Mouse (Mus musculus) hindbrain, embryonic 14.5 days (tissue): ENCODE data around the gene Prr3. TPM values are rescaled to one million over a fixed set of nuclear protein-coding genes. Genes with fewer than 3 reads are reported as not detected.
"Not testable (repeated sequence)": the region's sequence is repeated elsewhere in the genome, so short reads cannot be mapped to it uniquely, and the experiment has no call there.

Experiments
- ATAC-seq: fragments of 200-750 bp; cut with Nextera tagmentation; 2 replicates; pipeline ENCODE4 v1.8.0; 2017; ENCODE audit warnings: moderate number of reproducible peaks, mild to moderate bottlenecking, moderate TSS enrichment, moderate library complexity; ENCODE audit not compliant: low FRiP score
- DNase-seq: peaks from one replicate; pipeline ENCODE4 v3.0.0-alpha.2; 2015; ENCODE audit warnings: low spot score
- H3K27ac ChIP-seq: fragments of 300-500 bp; sonication (generic); 2 replicates; pipeline ENCODE4 v1.5.1; 2014; ENCODE audit warnings: mild to moderate bottlenecking, moderate library complexity
- H3K27me3 ChIP-seq: fragments of 300-500 bp; sonication (generic); 2 replicates; pipeline ENCODE4 v1.6.1; 2014; ENCODE audit warnings: mild to moderate bottlenecking, low read length, mixed read lengths; ENCODE audit not compliant: control insufficient read depth, insufficient read depth
- H3K36me3 ChIP-seq: fragments of 300-500 bp; sonication (generic); replicated peaks from 2 replicates; pipeline ENCODE4 v1.6.1; 2014; ENCODE audit not compliant: control insufficient read depth, insufficient read depth
- H3K4me1 ChIP-seq: fragments of 300-500 bp; sonication (generic); replicated peaks from 2 replicates; pipeline ENCODE4 v1.6.1; 2014; ENCODE audit warnings: antibody characterized with exemption, low read length, mixed read lengths; ENCODE audit not compliant: control insufficient read depth, insufficient read depth
- H3K4me2 ChIP-seq: fragments of 300-500 bp; sonication (generic); replicated peaks from 2 replicates; pipeline ENCODE4 v1.6.1; 2014; ENCODE audit warnings: mild to moderate bottlenecking, moderate library complexity
- H3K4me3 ChIP-seq: fragments of 300-500 bp; sonication (generic); replicated peaks from 2 replicates; pipeline ENCODE4 v1.5.1; 2014; ENCODE audit warnings: mild to moderate bottlenecking, low read length
- H3K9ac ChIP-seq: fragments of 300-500 bp; sonication (generic); 2 replicates; pipeline ENCODE4 v1.6.1; 2014
- H3K9me3 ChIP-seq: fragments of 300-500 bp; sonication (generic); 2 replicates; pipeline ENCODE4 v1.6.1; 2016; ENCODE audit warnings: low read length; ENCODE audit not compliant: control insufficient read depth
- WGBS: fragments of 180-500 bp; shearing (Covaris S2); extraction: QIAGEN DNeasy Blood & Tissue Kit; methylation state at CpG from one replicate; pipeline ENCODE4 v1.1.7; 2014; 5-methylcytosine and 5-hydroxymethylcytosine counted together
- polyA plus RNA-seq: library from polyadenylated mRNA; unstranded; fragments of >200 nt; fragmentation: Nextera tagmentation; extraction: Ambion mirVana; gene quantifications from 2 replicates; pipeline ENCODE4 v1.2.1, GENCODE M21; 2014

Prr3 gene
- polyA plus RNA-seq, 1 experiment from 2014 or later = 70.4 TPM

GRCm38 (mm10) chr17:35958533-35959223, 21.4 kb downstream of the Prr3 start:
- Histone ChIP-seq H3K36me3 (peaks cover 91% of the 10 kb centered on the region), H3K4me2 (no peak overlapping the region), H3K27ac (no peak overlapping the region), H3K4me1 (no peaks in the 10 kb centered on the region), H3K9ac (no peak overlapping the region), H3K27me3 (no peaks in the 10 kb centered on the region), H3K4me3 (no peak overlapping the region), H3K9me3 (no peaks in the 10 kb centered on the region)
- ATAC-seq (no peak), DNase-seq (no peak)
- WGBS = 96% methylated on average over 15 of the region's 15 CpGs

GRCm38 (mm10) chr17:35954665-35955064, 25.4 kb downstream of the Prr3 start:
- WGBS = 83% methylated on average over 8 of the region's 8 CpGs
- H3K36me3 ChIP-seq = peaks cover 51% of the 10 kb centered on the region

DNA sequence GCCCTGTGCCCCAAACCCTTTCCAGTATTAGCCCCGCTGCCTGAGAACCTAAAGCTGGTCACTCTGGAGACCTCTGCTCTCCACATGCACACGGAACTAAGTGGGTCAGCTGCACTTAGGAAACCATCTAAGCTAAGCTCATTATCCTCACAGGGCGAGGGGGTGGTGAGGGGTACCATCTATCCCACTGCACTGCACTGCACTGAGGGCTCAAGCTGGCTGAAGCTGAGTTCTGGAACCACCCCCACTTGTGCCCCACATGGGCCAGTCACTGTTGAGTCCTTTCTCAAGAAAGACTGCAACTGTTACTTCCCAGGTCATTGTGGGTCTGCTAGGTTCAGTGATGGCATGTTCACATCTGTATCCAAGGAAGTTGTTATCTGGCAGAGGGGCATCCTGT, 27.5 kb downstream of the Prr3 start:
- not testable (repeated sequence) for H3K4me2 ChIP-seq, DNase-seq, H3K9ac ChIP-seq, H3K27ac ChIP-seq, H3K4me3 ChIP-seq, H3K4me1 ChIP-seq, H3K27me3 ChIP-seq, H3K9me3 ChIP-seq
- WGBS = 78% methylated on average over 2 of the region's 3 CpGs
- 0 out of 2 replicates have a peak, but pooled peaks have one; percentile 27 for ATAC-seq
- peaks cover 30% of the 10 kb centered on the region for H3K36me3 ChIP-seq

More at GRCm38 (mm10) chr17:35954665-35955064, 25.4 kb downstream of the Prr3 start:
- H3K4me1 ChIP-seq = no peaks in the 10 kb centered on the region
- no peaks in the 10 kb centered on the region for H3K9me3 ChIP-seq
- no peaks in the 10 kb centered on the region for H3K27me3 ChIP-seq
- no peak overlapping the region for H3K9ac ChIP-seq
- ATAC-seq = no peak
- H3K4me2 ChIP-seq = no peak overlapping the region
- no peak overlapping the region for H3K27ac ChIP-seq
- DNase-seq = no peak
- H3K4me3 ChIP-seq = no peak overlapping the region

GRCm38 (mm10) chr17:35950946-35951345, 29.1 kb downstream of the Prr3 start:
- H3K9ac ChIP-seq, H3K4me3 ChIP-seq, H3K27ac ChIP-seq, H3K9me3 ChIP-seq, H3K4me1 ChIP-seq, H3K27me3 ChIP-seq, ATAC-seq, DNase-seq, H3K4me2 ChIP-seq: not testable (repeated sequence)
- peaks cover 14% of the 10 kb centered on the region; the same call in 1 of the 2 replicates for H3K36me3 ChIP-seq

DNA sequence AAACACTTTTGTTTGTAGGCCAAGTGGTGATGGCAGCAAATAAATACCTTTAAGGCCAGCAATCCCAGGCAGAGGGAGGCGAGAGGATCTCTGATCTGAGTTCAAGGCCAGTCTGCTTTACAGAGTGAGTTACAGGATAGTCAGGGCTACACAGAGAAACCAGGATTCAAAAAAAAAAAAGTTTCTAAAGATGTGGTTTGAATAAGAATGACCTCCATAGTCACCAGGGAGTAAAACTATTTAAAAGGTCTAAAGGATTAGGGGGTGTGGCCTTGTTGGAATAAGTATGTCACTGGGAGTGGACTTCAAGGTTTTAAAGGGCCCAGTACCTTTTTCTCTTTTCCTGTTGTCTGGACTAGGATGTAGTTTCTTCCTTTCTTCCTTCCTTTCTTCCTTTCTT, 40.1 kb downstream of the Prr3 start:
- H3K4me3 ChIP-seq = no peak overlapping the region
- no peaks in the 10 kb centered on the region for H3K9me3 ChIP-seq
- WGBS = 68% methylated on average over 1 of the region's 1 CpGs
- no peaks in the 10 kb centered on the region for H3K27me3 ChIP-seq
- no peak overlapping the region for H3K27ac ChIP-seq
- no peak overlapping the region for H3K9ac ChIP-seq
- no peaks in the 10 kb centered on the region for H3K36me3 ChIP-seq
- DNase-seq (no peak), ATAC-seq (no peak)
- H3K4me2 ChIP-seq = no peak overlapping the region
- H3K4me1 ChIP-seq = no peaks in the 10 kb centered on the region

DNA sequence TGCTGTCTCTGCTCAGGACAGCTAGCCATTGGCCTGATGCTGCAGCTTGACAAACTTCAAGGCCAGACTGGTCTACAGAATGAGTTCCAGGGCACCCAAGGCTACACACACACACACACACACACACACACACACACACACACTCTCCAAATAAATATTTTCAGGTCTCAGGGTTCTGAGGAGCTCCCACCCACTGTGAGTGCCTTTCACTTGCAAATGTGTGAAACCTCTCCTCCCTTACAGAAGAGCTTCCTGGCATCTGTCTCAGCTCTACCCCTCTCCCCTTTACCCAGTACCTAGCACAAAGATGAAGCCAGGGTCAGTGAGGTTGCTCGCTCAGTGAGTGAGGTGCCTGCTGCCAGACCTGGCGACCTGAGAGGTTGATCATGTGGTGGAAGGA, 40.9 kb downstream of the Prr3 start:
- DNase-seq (no peak), ATAC-seq (no peak)
- H3K9me3 ChIP-seq = no peaks in the 10 kb centered on the region
- no peak overlapping the region for H3K27ac ChIP-seq
- no peaks in the 10 kb centered on the region for H3K36me3 ChIP-seq
- no peak overlapping the region for H3K9ac ChIP-seq
- H3K4me3 ChIP-seq = no peak overlapping the region
- WGBS = 60% methylated on average over 2 of the region's 2 CpGs
- no peak overlapping the region for H3K4me2 ChIP-seq
- no peaks in the 10 kb centered on the region for H3K27me3 ChIP-seq
- H3K4me1 ChIP-seq = no peaks in the 10 kb centered on the region

GRCm38 (mm10) chr17:35937700-35938348, 42.2 kb downstream of the Prr3 start:
- DNase-seq = peak; percentile 69
- no peaks in the 10 kb centered on the region for H3K27me3 ChIP-seq
- no peaks in the 10 kb centered on the region for H3K9me3 ChIP-seq
- no peaks in the 10 kb centered on the region for H3K36me3 ChIP-seq
- H3K4me1 ChIP-seq = no peaks in the 10 kb centered on the region
- no peak overlapping the region for H3K27ac ChIP-seq
- peak; percentile 59; the same call in 1 of the 2 replicates for ATAC-seq
- no peak overlapping the region for H3K4me2 ChIP-seq
- no peak overlapping the region for H3K4me3 ChIP-seq
- H3K9ac ChIP-seq = no peak overlapping the region
- 44% methylated on average over 2 of the region's 2 CpGs for WGBS

DNA sequence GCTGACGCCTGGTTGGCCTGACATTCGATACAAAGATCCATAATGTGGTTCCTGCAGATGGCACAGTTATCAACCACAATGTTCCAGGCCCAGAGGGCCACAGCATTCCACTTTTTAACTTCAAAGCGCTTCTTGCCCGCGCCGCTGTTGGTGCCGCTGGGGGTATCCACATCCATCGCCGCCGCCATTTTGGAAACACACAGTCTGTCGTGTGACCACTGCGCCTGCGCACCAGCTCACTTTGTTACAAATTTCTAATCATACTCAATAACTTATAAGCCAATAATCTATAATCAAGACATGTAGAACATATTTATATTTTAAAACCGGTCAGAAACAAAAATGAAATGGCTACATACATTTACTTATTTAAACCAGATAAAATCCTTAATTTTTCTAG, 44.3 kb downstream of the Prr3 start:
- H3K9ac ChIP-seq = not testable (repeated sequence)

DNA sequence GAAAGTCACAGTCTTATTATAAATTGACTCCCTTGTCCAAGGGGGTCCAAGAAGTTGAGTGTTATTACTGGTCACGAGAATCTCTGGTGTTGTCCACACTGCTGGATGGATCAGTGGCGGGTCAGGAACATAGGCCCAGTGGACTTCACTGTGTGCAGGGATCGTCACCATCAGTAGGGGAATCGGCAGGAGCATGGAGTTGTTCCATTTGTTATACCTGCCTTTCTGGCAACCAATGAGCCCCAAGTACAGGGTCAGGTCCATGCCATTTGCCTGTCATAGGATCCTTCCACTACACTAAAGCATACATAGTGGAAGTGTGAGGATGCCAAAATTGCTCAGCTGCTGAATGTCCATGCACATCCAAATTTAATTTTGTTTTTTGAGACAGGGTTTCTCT, 47.4 kb downstream of the Prr3 start:
- Histone ChIP-seq H3K36me3 (peaks cover 40% of the 10 kb centered on the region), H3K27me3 (no peaks in the 10 kb centered on the region), H3K4me1 (no peaks in the 10 kb centered on the region), H3K9me3 (no peaks in the 10 kb centered on the region), H3K4me2 (no peak overlapping the region), H3K27ac (no peak overlapping the region), H3K9ac (no peak overlapping the region), H3K4me3 (no peak overlapping the region)
- DNase-seq (peak; percentile 15), ATAC-seq (no peak)
- WGBS = 91% methylated on average over 4 of the region's 4 CpGs

More for the DNA sequence above, 44.3 kb downstream of the Prr3 start:
- not testable (repeated sequence) for H3K9me3 ChIP-seq, H3K4me3 ChIP-seq, H3K27ac ChIP-seq, DNase-seq, H3K36me3 ChIP-seq, H3K4me2 ChIP-seq, H3K4me1 ChIP-seq, H3K27me3 ChIP-seq, ATAC-seq
- WGBS = 88% methylated on average over 14 of the region's 14 CpGs
